Mouse (Mus musculus) monocyte, adult 2 months (primary cell): ENCODE results near the gene Thsd4.

ENCODE experiments used
- DNase-seq, 2 experiments: peaks; one replicate each; pipeline ENCODE4 v3.0.0; 2022; ENCODE audit warnings: low spot score in 2 of 2, low read depth in 1 of 2

The Thsd4 gene

DNA sequence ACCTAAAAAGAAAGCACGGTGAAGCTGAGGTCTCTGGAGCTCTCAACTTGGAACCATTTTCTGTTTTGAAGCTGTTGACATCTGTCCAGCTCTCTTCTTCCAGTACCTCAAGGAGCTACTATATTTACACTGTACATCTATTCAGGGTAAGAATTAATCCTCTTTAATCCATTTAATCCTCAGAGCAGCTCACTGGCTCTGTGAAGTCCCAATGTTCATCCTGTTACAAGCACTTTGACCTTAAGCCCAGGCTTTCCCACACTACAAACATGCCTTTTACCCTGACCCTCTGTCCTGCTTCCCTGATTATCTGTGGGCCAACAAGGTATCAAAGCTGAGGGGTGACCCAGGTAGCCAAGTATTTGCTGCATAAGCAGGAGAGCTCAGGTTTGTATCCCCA lies 427.6 kb downstream of the Thsd4 start:
- DNase-seq: no peak

DNA sequence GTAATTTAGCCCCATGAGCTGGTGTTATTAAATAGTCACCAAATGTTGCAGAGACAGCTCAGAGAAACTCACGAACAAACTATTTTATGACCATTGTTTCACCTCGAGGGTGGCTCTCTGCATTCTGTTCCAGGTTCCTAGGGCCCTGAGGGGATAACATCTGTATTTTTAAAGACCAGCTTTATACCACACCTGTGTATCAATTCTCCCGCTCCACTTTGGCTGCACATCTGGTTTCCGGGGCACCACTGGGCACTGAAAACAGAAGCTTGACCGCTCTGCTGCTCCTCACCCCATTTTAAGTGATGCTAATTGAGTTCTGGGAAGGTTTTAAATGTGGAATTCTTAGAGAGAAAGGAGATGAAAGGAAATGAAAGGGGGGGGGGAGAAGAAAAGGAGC lies 429.4 kb downstream of the Thsd4 start:
- DNase-seq: no peak

- DNase-seq: no peak
These were observed 432.4 kb downstream of the Thsd4 start for GRCm38 (mm10) chr9:60089441-60089840.

DNA sequence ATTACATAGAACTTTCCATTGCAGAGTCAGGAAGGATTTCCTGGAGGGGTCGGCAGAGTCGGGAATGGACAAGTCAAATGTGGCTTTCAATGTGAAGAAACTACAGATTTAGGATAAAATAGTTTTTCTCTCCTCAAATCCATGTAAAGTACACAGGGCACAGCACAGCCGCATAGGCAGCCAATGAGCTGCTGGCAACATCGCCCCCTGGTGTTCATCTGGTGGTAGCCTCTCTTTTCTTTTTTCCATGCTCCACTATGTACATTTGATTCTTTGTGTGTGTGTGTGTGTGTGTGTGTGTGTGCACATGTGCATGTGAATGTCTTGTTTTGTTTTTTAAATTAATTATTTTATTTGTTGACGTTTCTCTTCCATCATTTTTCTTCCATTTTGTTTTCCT lies 433.7 kb downstream of the Thsd4 start:
- no peak for DNase-seq

GRCm38 (mm10) chr9:60082107-60082581 lies 439.7 kb downstream of the Thsd4 start:
- DNase-seq: no peak

DNA sequence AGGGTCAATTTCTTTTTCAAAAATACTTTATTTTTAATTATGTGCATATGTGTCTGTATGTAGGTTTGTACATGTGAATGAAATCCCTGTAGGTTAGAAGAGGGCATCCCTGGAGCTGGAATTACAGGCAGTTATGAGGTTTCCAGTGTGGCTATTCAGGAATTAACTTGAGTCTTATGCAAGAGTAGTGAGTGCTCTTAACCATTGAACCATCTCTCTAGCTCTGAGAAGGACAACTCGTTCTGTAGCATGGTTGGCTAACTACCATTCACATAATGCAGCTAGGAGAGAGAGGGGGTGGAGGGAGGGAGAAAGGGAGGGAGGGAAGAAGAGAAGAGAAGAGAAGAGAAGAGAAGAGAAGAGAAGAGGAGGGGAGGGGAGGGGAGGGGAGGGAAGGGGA lies 444.1 kb downstream of the Thsd4 start:
- no peak for DNase-seq

DNA sequence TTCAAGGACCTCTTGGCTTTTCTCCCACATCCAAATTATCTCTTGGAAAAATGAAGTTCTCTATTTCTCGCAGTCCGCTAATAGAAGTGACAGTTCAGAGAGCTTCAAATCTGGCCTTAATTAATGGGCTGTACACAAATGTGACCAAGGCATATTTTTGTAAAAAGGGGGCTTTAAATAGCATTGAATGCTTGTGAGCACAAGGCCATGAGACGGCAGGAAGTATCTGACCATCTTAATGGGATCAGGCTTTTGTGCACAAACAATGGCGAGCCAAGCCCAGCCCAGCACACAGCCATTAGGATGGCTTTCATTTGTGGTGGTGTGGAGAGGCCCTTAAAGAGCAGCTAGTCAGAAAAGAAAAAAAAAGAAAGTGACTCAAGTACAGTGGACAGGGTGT lies 445.4 kb downstream of the Thsd4 start:
- DNase-seq: no peak

DNA sequence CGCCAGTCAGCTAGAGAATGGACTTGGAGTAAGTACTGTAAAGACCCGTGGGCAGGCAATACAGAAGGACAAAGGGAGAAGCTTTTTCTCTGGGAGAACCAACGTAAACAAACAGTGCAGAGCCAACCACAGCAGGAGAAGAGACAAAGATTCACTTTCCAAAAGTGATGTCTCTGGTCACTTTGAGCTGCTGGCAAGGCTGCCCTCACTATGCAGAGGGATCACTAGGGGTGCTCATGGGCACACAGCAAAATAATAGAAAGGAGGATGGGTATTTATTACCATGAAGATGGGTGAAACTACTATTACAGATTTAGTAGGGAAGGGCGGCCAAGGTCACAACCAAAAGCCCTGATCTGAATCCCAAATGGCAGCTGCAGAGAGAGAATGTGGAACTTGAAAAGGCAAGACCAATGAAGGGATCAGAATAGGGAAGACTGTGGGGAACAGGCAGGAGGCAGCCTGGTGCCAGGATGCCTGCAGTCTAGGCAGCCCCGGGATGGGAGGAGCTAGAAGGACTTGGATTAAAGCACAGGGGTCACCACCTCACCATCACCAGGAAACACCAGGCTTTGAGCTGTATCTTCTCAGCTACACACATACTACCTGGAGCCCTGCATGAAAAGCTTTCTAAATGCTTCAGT lies 450.1 kb downstream of the Thsd4 start:
- DNase-seq: no peak

DNA sequence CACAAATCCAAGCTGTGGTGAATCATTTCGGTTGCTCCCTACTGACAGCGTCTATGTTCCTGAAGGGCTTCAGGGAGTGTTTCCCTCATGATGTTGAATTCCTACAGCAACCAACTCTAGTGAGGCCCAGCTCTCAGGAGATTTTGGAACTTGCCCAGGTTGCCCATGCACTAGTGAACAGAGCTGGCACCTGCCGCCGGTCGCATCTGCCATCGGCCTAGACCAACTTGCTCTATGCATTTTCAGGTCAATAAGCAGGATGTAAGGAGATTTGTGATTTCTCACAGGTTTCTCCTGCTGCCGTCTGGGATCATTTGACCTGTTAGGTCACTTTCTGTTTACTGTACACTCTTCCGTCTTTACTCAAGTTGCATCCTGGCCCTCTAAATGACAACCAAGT lies 454.6 kb downstream of the Thsd4 start:
- no peak for DNase-seq

DNA sequence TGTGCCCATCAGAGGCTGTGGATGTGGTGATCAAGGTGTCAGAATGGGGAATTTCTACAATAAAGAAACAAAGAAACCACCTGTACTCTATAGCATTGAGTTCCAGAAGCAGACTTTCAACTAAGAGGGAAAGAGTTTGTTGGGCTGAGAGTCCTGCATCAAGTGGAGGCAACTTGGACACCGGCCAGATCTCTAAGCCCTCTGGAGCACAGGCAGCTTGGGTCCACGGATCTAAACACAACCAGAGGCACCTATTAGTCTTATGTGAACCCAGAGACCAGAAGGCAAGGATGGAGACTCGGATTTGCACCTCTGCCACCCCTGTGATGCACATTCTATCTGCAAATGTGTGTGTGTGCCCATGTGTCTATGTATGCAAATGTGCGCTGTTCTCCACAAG lies 456.7 kb downstream of the Thsd4 start:
- no peak for DNase-seq

DNA sequence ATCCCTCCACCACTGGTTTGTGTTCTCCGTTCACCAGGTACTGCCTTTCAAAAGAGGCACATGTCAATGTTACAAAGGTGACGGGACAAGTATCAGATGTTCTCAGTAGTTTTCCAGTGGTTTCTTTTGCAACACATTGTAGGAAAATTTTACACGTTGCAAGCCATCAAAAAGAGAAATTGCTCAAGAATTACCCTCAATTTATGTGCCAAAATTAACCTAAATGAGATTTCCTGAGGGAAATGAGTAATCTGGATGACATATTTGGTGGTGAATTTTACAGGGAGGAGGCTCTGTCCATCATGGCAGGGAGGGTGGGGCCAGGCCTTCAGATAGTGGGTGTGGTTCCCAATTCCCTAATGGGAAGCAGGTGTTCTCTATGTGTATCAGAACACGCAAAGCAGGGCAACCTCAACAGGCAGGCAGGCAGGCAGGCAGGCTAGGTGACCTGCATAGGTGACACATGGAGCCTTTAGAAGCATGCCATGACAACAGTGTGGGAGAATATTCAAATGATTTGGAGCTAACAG lies 458.6 kb downstream of the Thsd4 start:
- DNase-seq: no peak

DNA sequence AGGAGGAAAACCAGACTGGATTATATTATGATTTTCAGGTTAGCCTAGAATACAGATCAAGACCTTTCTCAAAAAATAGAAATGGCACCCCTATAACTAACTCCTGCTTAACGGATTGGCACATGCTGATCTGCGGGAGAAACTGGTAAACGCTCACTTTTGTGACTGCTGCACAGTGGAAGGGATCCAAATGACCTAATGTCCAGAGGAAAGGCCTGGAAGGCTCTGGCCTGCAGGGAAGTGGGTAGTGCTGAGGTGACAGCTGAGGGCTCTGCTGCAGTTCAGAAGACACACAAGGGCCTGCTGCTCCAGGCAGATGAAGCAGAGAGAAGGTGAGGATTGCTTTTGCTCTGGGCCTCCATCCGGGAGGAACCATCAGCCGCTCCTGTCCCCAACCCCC lies 465.7 kb downstream of the Thsd4 start:
- DNase-seq: no peak

DNA sequence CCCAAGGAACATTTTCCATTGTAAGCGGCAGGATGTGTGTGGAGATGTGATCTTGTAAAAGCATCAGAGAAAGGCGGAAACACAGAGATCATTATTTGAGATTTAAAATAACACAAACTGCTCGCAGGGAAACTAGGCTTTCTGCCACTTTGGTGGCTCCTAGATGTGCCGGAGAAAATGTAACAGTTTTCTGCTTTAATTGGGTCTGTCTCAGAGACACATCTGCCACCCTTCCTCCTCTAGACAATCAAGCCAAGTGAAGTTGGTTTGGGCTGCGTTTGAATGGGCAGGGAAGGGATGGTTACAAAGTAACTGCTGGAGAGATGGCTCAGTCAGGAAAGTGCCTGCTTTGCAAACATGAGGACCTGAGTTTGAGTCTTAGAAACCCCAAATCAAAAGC lies 466.9 kb downstream of the Thsd4 start:
- no peak for DNase-seq

- no peak for DNase-seq
These were observed 468.7 kb downstream of the Thsd4 start for GRCm38 (mm10) chr9:60053117-60053516.

- DNase-seq: no peak
These were observed 469.4 kb downstream of the Thsd4 start for GRCm38 (mm10) chr9:60052415-60052814.

DNA sequence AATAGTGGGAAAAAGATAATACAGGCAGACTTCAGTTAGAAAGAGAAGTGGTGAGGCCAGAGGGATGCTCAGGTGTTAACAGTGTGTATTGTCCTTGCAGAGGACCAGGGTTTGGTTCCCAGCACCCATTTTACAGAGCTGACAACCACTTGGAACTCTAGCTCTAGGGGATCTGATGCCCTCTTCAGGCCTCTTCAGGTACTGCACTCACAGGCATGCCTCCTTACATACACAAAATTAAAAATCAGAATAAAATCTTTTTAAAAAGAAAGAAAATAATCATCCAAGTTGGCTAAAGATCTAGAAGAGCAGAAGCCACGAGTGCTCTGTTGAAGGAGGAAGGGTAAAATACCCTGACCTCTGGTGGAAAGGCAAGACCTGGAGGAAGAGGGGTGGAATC lies 478.7 kb downstream of the Thsd4 start:
- no peak for DNase-seq

- no peak for DNase-seq
These were observed 487.0 kb downstream of the Thsd4 start for GRCm38 (mm10) chr9:60034883-60035282.

DNA sequence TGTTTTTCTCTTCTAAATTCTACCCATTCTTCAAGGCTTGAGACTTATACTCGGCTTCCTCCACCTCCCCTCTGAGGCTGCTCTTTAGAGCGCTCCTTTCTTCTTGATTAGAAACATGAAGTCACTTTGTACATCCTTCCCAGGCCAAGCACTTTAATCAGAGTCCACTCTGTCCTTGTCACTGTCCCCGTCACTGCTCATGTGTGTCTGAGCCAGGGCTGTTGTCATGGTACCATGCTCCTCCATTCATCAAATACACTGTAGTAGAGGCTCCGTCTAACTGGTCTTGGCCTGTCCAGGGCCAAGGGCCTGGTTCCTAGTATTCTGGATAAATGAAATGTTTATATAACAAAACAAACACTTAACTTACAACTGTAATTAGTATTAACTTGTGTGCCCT lies 494.6 kb downstream of the Thsd4 start:
- no peak for DNase-seq

DNA sequence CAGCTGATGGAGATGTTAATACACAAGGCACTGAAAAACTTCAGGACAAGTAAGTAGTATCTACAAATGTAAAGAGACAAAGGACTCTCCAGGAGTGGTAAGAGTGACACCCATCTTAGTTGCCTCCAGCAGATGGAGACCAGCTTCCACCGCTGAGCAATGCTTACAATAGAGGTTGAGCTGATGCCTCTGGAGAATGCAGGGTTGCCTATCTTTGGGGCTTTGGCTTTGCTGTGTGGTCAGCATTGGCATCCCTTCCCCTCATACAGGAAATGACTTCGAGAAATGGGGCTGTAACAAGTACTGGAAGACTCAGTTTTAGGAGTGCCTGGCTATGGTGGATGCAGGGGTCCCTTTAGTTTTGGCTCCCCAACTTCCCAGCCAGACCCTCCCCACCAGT lies 495.1 kb downstream of the Thsd4 start:
- no peak for DNase-seq

DNA sequence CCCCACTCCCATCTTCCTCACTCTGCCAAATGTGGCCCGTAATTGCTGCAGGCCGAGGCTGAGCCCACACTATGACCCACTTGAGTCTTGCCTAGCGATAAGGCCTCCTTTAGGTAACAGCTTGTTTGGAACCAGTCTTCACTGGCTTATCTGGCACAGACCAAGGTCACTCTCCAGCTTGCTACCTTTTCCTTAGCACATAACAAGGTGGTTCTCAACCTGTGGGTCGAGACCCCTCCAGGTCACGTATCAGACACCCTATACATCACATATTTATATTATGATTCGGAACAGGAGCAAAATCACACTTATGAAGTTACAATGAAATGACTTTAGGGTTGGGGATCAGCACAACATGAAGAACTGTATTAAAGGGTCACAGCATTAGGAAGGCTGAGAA lies 495.9 kb downstream of the Thsd4 start:
- DNase-seq: no peak

- DNase-seq: no peak
These were observed 496.9 kb downstream of the Thsd4 start for GRCm38 (mm10) chr9:60024971-60025370.

GRCm38 (mm10) chr9:60024545-60024944 lies 497.3 kb downstream of the Thsd4 start:
- DNase-seq: no peak

DNA sequence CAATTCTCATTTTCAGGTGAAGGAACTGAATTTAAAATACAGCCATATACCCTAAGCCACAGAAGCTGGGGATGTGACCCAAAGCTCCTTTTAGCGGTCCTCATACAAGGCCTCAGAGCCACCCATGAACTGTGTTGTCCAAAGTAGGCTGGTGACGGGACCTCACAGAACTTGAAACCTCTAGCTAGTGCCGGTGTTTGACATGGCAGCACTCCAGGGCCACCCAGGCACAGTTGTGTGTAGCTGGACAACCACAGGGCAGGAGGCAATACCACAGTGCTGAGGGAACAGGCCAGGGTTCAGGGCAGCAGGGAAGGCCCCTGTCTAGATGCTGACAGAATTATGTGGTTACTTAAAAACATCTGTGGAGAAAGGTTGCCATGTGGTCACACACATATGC lies 499.5 kb downstream of the Thsd4 start:
- DNase-seq: no peak
